Mouse (Mus musculus): Measurements from ENCODE around the gene Scd1. TPM values are rescaled to one million over a fixed set of nuclear protein-coding genes. Genes with fewer than 3 reads are reported as not detected.

Gene Scd1
- polyA plus RNA-seq, 1 experiment = 114 TPM

DNA sequence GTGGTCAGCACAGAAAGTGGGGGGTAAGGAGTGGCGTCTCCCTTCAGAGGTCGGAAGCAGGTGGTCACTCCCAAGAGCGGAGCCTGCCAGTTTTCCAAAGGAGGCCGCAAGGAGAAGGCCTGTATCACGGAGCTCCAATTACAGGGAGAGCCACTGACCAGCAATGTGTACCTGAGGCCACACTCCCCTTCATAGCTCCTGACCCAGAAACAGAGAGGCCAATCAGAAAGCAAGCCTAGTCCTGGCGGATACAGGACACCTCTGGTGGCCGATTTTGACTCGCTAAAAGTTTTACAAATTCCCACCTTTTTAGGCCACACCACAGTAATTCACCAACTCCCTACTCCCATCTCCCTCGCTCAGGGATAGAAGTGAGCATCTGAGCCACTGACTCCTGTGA lies 10.9 kb upstream of the Scd1 start:
- Histone ChIP-seq H3K4me3 (ENCODE audit: low read depth, low read length) (no peak overlapping the region), H3K27me3 (ENCODE audit: control insufficient read depth, insufficient read depth, low read length, poor library complexity, severe bottlenecking) (no peaks in the 10 kb centered on the region), H3K36me3 (ENCODE audit: control insufficient read depth, insufficient read depth, low read length, poor library complexity, severe bottlenecking) (no peaks in the 10 kb centered on the region), H3K9ac (ENCODE audit: low read depth, poor library complexity, severe bottlenecking) (no peak overlapping the region), H3K27ac (ENCODE audit: insufficient read depth, low read length) (no peak overlapping the region), H3K9me3 (replicated peaks; ENCODE audit: control insufficient read depth, insufficient read depth, low read length, poor library complexity, severe bottlenecking) (no peaks in the 10 kb centered on the region), H3K4me1 (ENCODE audit: control insufficient read depth, insufficient read depth, low read length) (no peaks in the 10 kb centered on the region)
- no peak for TF ChIP-seq CTCF (IDR thresholded peaks at IDR 0.05; ENCODE audit: low read depth, low read length)

- H3K9ac ChIP-seq (ENCODE audit: low read depth, poor library complexity, severe bottlenecking) = no peak overlapping the region
- no peak for TF ChIP-seq EP300 (IDR thresholded peaks at IDR 0.05; ENCODE audit: insufficient read depth, low read depth, low read length)
- TF ChIP-seq CTCF (IDR thresholded peaks at IDR 0.05; ENCODE audit: low read depth, low read length) = no peak
- TF ChIP-seq POLR2A (IDR thresholded peaks at IDR 0.05; ENCODE audit: insufficient read depth, low read length) = no peak
- H3K9me3 ChIP-seq (replicated peaks; ENCODE audit: control insufficient read depth, insufficient read depth, low read length, poor library complexity, severe bottlenecking) = no peaks in the 10 kb centered on the region
- no peaks in the 10 kb centered on the region for H3K4me1 ChIP-seq (ENCODE audit: control insufficient read depth, insufficient read depth, low read length)
- no peak overlapping the region for H3K4me3 ChIP-seq (ENCODE audit: low read depth, low read length)
- H3K27me3 ChIP-seq (ENCODE audit: control insufficient read depth, insufficient read depth, low read length, poor library complexity, severe bottlenecking) = no peaks in the 10 kb centered on the region
- no peak overlapping the region for H3K27ac ChIP-seq (ENCODE audit: insufficient read depth, low read length)
- H3K36me3 ChIP-seq (ENCODE audit: control insufficient read depth, insufficient read depth, low read length, poor library complexity, severe bottlenecking) = no peaks in the 10 kb centered on the region
These were observed 10.4 kb upstream of the Scd1 start for GRCm38 (mm10) chr19:44418061-44418460.

- H3K27me3 ChIP-seq (ENCODE audit: control insufficient read depth, insufficient read depth, low read length, poor library complexity, severe bottlenecking) = no peaks in the 10 kb centered on the region
- TF ChIP-seq CTCF (IDR thresholded peaks at IDR 0.05; ENCODE audit: low read depth, low read length) = no peak
- TF ChIP-seq EP300 (IDR thresholded peaks at IDR 0.05; ENCODE audit: insufficient read depth, low read depth, low read length) = no peak
- TF ChIP-seq POLR2A (IDR thresholded peaks at IDR 0.05; ENCODE audit: insufficient read depth, low read length) = no peak
- no peak overlapping the region for H3K27ac ChIP-seq (ENCODE audit: insufficient read depth, low read length)
- H3K36me3 ChIP-seq (ENCODE audit: control insufficient read depth, insufficient read depth, low read length, poor library complexity, severe bottlenecking) = no peaks in the 10 kb centered on the region
- H3K9me3 ChIP-seq (replicated peaks; ENCODE audit: control insufficient read depth, insufficient read depth, low read length, poor library complexity, severe bottlenecking) = no peaks in the 10 kb centered on the region
- no peaks in the 10 kb centered on the region for H3K4me1 ChIP-seq (ENCODE audit: control insufficient read depth, insufficient read depth, low read length)
- H3K9ac ChIP-seq (ENCODE audit: low read depth, poor library complexity, severe bottlenecking) = no peak overlapping the region
- no peak overlapping the region for H3K4me3 ChIP-seq (ENCODE audit: low read depth, low read length)
These were observed 9.8 kb upstream of the Scd1 start for GRCm38 (mm10) chr19:44417448-44417847.

DNA sequence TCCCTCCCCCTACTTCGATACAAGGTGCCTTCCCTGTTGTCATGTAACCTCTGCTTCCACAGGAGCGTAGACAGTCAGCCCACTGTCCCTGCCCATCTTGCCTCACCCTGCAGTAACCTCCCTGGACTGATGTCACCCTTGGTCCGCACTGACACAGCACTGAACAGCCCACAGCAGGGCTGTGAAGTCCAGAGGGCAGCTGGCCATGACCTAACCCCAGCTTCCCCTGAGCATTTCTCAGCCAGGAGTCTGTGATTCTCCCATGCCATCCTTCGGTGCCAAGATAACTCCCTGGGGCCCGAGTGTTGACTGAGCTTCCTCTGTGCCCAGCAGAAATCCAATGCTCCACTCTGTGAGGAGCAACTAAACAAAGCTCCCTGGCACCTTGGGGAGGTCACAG lies 8.6 kb upstream of the Scd1 start:
- Histone ChIP-seq H3K4me1 (ENCODE audit: control insufficient read depth, insufficient read depth, low read length) (no peaks in the 10 kb centered on the region), H3K9ac (ENCODE audit: low read depth, poor library complexity, severe bottlenecking) (no peak overlapping the region), H3K27me3 (ENCODE audit: control insufficient read depth, insufficient read depth, low read length, poor library complexity, severe bottlenecking) (no peaks in the 10 kb centered on the region), H3K27ac (ENCODE audit: insufficient read depth, low read length) (no peak overlapping the region), H3K4me3 (ENCODE audit: low read depth, low read length) (no peak overlapping the region), H3K9me3 (replicated peaks; ENCODE audit: control insufficient read depth, insufficient read depth, low read length, poor library complexity, severe bottlenecking) (no peaks in the 10 kb centered on the region), H3K36me3 (ENCODE audit: control insufficient read depth, insufficient read depth, low read length, poor library complexity, severe bottlenecking) (no peaks in the 10 kb centered on the region)
- TF ChIP-seq POLR2A (IDR thresholded peaks at IDR 0.05; ENCODE audit: insufficient read depth, low read length) (no peak), EP300 (IDR thresholded peaks at IDR 0.05; ENCODE audit: insufficient read depth, low read depth, low read length) (no peak), CTCF (IDR thresholded peaks at IDR 0.05; ENCODE audit: low read depth, low read length) (no peak)

DNA sequence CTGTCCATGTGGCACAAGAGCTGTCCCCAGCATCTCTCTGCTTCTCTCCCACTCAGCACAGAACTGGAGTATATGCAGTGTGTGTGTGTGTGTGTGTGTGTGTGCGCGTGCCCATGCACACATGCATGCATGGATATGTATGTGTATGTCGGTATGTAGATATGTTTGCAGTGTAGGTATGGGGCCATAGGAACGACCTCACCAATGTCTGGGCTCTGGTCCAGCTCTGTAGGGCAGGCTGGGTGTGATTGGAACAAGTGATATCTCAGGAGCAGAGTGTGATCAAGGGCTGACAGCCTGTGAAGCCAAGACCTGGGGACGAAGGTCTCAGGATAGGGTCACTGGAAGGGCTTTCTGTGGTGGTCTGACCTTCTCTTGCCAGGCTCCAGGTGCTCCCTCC lies 7.8 kb upstream of the Scd1 start:
- H3K9ac ChIP-seq (ENCODE audit: low read depth, poor library complexity, severe bottlenecking) = no peak overlapping the region
- no peak overlapping the region for H3K4me3 ChIP-seq (ENCODE audit: low read depth, low read length)
- TF ChIP-seq CTCF (IDR thresholded peaks at IDR 0.05; ENCODE audit: low read depth, low read length) = no peak
- TF ChIP-seq POLR2A (IDR thresholded peaks at IDR 0.05; ENCODE audit: insufficient read depth, low read length) = no peak
- TF ChIP-seq EP300 (IDR thresholded peaks at IDR 0.05; ENCODE audit: insufficient read depth, low read depth, low read length) = no peak
- no peaks in the 10 kb centered on the region for H3K27me3 ChIP-seq (ENCODE audit: control insufficient read depth, insufficient read depth, low read length, poor library complexity, severe bottlenecking)
- H3K27ac ChIP-seq (ENCODE audit: insufficient read depth, low read length) = no peak overlapping the region
- H3K36me3 ChIP-seq (ENCODE audit: control insufficient read depth, insufficient read depth, low read length, poor library complexity, severe bottlenecking) = no peaks in the 10 kb centered on the region
- H3K9me3 ChIP-seq (replicated peaks; ENCODE audit: control insufficient read depth, insufficient read depth, low read length, poor library complexity, severe bottlenecking) = no peaks in the 10 kb centered on the region
- no peaks in the 10 kb centered on the region for H3K4me1 ChIP-seq (ENCODE audit: control insufficient read depth, insufficient read depth, low read length)

GRCm38 (mm10) chr19:44410269-44410992 lies 2.8 kb upstream of the Scd1 start:
- Histone ChIP-seq H3K9me3 (replicated peaks; ENCODE audit: control insufficient read depth, insufficient read depth, low read length, poor library complexity, severe bottlenecking) (no peaks in the 10 kb centered on the region), H3K4me3 (ENCODE audit: low read depth, low read length) (no peak overlapping the region), H3K36me3 (ENCODE audit: control insufficient read depth, insufficient read depth, low read length, poor library complexity, severe bottlenecking) (peaks cover 8% of the 10 kb centered on the region), H3K27me3 (ENCODE audit: control insufficient read depth, insufficient read depth, low read length, poor library complexity, severe bottlenecking) (no peaks in the 10 kb centered on the region), H3K9ac (ENCODE audit: low read depth, poor library complexity, severe bottlenecking) (no peak overlapping the region), H3K27ac (ENCODE audit: insufficient read depth, low read length) (no peak overlapping the region), H3K4me1 (ENCODE audit: control insufficient read depth, insufficient read depth, low read length) (no peaks in the 10 kb centered on the region)
- TF ChIP-seq EP300 (IDR thresholded peaks at IDR 0.05; ENCODE audit: insufficient read depth, low read depth, low read length) (no peak), POLR2A (IDR thresholded peaks at IDR 0.05; ENCODE audit: insufficient read depth, low read length) (no peak), CTCF (IDR thresholded peaks at IDR 0.05; ENCODE audit: low read depth, low read length) (no peak)

All from ES-Bruce4 (cell line).